Mouse (Mus musculus): ENCODE results near the gene Arhgef2. TPM values are rescaled to one million over a fixed set of nuclear protein-coding genes. Genes with fewer than 3 reads are reported as not detected.

The Arhgef2 gene
- polyA plus RNA-seq, 1 experiment from 2014 or later: 104 TPM

DNA sequence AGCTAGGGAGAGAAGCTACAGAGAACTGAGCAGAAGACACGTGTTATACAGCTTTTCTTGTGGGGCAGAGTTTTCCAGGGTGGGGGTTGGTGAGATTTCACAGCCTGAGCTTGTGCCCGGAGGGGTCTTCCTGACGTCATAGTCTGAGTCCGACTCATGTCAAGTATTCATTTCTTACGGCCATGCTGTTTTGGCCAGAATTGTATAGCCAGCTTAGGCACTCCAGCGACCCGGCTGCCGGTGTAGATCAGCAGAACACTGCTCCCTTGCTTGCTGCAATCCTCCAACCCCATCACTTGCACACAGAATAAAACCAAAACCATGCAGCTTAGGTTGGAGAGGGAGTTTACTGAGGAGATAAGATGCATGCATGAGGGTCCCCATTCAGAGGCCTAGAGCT is 49.9 kb downstream of the Arhgef2 start:
- Histone ChIP-seq H3K36me3 (ENCODE audit: control insufficient read depth, insufficient read depth, low read length) (no peaks in the 10 kb centered on the region), H3K9ac (ENCODE audit: low read depth, low read length) (no peak overlapping the region), H3K27ac (ENCODE audit: low read length) (no peak overlapping the region), H3K4me1 (ENCODE audit: control insufficient read depth, insufficient read depth, low read length) (no peaks in the 10 kb centered on the region), H3K9me3 (replicated peaks; ENCODE audit: control insufficient read depth, low read length, poor library complexity, severe bottlenecking) (no peaks in the 10 kb centered on the region), H3K4me2 (ENCODE audit: low read length) (no peak overlapping the region), H3K27me3 (ENCODE audit: control insufficient read depth, insufficient read depth, low read depth, low read length) (no peaks in the 10 kb centered on the region), H3K4me3 (ENCODE audit: low read depth, low read length) (no peak overlapping the region)
- 83% methylated on average over 8 of the region's 8 CpGs for WGBS
- no peak for ATAC-seq

DNA sequence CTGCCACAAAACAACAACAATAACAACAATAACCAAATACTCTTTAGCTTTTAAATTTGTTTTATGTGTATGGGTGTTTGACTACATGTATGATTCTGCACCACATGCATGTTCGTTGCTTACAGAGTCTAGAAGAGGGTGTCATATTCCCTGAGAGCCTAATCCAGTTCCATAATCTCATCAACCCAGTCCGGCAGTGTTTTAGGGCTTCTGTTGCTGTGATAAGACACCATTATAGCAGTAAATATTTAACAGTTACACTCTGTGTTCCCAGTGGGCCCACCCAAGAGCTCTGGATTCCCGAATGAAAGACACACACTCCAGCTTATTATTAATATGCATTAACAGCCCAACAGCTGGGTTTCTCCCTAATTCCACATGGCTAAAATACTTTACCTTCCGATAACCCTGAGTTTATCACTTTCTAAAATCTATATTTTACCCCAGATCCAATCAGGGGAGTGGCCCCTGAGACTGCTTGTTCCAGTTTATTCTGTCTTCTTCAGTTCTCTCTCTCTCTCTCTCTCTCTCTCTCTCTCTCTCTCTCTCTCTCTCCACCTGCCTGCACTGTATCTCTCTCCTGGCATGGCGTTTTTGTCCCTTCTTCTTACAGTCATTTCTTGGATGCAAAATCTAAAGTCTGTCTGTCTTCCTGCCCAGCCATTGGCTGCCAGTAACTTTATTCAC is 52.8 kb downstream of the Arhgef2 start:
- 68% methylated on average over 5 of the region's 5 CpGs for WGBS
- Histone ChIP-seq H3K4me2 (ENCODE audit: low read length) (no peak overlapping the region), H3K4me1 (ENCODE audit: control insufficient read depth, insufficient read depth, low read length) (no peaks in the 10 kb centered on the region), H3K36me3 (ENCODE audit: control insufficient read depth, insufficient read depth, low read length) (no peaks in the 10 kb centered on the region), H3K4me3 (ENCODE audit: low read depth, low read length) (no peak overlapping the region), H3K9me3 (replicated peaks; ENCODE audit: control insufficient read depth, low read length, poor library complexity, severe bottlenecking) (no peaks in the 10 kb centered on the region), H3K27me3 (ENCODE audit: control insufficient read depth, insufficient read depth, low read depth, low read length) (no peaks in the 10 kb centered on the region), H3K9ac (ENCODE audit: low read depth, low read length) (no peak overlapping the region), H3K27ac (ENCODE audit: low read length) (no peak overlapping the region)
- no peak for ATAC-seq

DNA sequence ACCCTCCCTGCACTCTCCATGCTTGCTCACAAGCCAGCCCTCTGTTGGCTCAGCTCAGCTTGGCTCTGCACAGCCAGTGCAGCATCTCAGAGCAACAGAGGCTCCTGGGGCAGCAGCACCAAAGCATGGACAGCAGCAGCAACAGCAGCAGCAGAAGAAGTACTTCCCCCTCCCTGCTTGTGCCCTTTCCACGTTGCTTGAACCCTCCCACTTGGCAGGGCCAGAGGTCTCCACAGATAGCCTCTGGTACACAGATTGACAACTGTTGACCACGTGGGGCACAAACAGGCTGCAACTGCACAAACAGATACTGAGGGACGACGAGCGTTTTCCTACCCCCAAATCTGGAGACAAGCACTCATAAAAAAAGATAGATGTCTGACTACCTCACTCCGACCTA is 54.0 kb downstream of the Arhgef2 start:
- 52% methylated on average over 6 of the region's 6 CpGs for WGBS
- H3K36me3 ChIP-seq (ENCODE audit: control insufficient read depth, insufficient read depth, low read length): no peaks in the 10 kb centered on the region
- no peak for ATAC-seq
- no peaks in the 10 kb centered on the region for H3K27me3 ChIP-seq (ENCODE audit: control insufficient read depth, insufficient read depth, low read depth, low read length)
- no peak overlapping the region for H3K4me2 ChIP-seq (ENCODE audit: low read length)
- no peaks in the 10 kb centered on the region for H3K4me1 ChIP-seq (ENCODE audit: control insufficient read depth, insufficient read depth, low read length)
- H3K9me3 ChIP-seq (replicated peaks; ENCODE audit: control insufficient read depth, low read length, poor library complexity, severe bottlenecking): no peaks in the 10 kb centered on the region
- no peak overlapping the region for H3K9ac ChIP-seq (ENCODE audit: low read depth, low read length)
- no peak overlapping the region for H3K27ac ChIP-seq (ENCODE audit: low read length)
- H3K4me3 ChIP-seq (ENCODE audit: low read depth, low read length): no peak overlapping the region

DNA sequence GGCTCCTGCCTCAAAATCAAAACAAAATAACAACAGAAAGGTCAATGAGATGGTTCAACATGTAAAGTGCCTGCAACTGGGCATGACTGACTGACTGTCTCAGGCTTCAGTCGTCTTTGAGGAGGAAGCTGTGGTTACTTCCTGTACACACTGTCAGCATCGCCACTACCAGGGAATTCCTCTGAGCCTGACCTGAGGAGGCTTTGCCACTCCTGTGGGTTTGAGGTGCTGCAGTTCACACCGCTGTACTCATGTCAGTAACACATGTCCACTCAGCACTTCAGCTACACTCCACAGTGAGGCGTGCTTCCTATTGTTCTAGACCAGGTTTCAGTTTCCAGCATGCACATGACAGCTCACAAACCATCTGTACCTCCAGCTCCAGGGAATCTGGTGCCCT is 58.3 kb downstream of the Arhgef2 start:
- no peak for ATAC-seq
- H3K4me3 ChIP-seq (ENCODE audit: low read depth, low read length): no peak overlapping the region
- no peaks in the 10 kb centered on the region for H3K9me3 ChIP-seq (replicated peaks; ENCODE audit: control insufficient read depth, low read length, poor library complexity, severe bottlenecking)
- WGBS: 81% methylated on average over 4 of the region's 4 CpGs
- H3K27me3 ChIP-seq (ENCODE audit: control insufficient read depth, insufficient read depth, low read depth, low read length): no peaks in the 10 kb centered on the region
- H3K9ac ChIP-seq (ENCODE audit: low read depth, low read length): no peak overlapping the region
- H3K4me2 ChIP-seq (ENCODE audit: low read length): no peak overlapping the region
- no peaks in the 10 kb centered on the region for H3K4me1 ChIP-seq (ENCODE audit: control insufficient read depth, insufficient read depth, low read length)
- no peaks in the 10 kb centered on the region for H3K36me3 ChIP-seq (ENCODE audit: control insufficient read depth, insufficient read depth, low read length)
- H3K27ac ChIP-seq (ENCODE audit: low read length): no peak overlapping the region

DNA sequence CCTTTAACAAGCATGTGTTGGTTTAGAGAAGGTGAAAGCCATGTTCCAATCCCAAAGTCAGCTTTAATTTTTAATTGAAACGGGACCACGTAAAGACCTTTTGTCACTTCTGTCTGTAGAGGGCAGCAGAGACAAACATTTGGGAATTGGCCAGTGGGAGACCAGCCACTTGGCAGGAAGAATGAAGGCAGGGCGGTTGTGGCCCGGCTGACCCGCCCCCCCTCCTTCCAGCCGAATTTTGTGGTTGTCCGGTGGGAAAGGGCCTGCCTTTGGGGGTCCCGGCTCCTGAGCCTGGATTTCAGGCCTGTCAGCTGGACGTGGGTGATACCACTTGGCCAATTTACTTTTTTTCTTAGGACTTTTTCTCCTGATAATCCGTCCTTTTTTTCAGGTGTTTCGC is 71.6 kb downstream of the Arhgef2 start:
- Histone ChIP-seq H3K9ac (ENCODE audit: low read depth, low read length) (peak overlapping the region; percentile 54), H3K4me3 (ENCODE audit: low read depth, low read length) (peak overlapping the region; percentile 27), H3K27ac (ENCODE audit: low read length) (no peak overlapping the region), H3K36me3 (ENCODE audit: control insufficient read depth, insufficient read depth, low read length) (no peaks in the 10 kb centered on the region), H3K4me2 (ENCODE audit: low read length) (peak overlapping the region; percentile 60), H3K27me3 (ENCODE audit: control insufficient read depth, insufficient read depth, low read depth, low read length) (no peaks in the 10 kb centered on the region), H3K4me1 (ENCODE audit: control insufficient read depth, insufficient read depth, low read length) (no peaks in the 10 kb centered on the region), H3K9me3 (replicated peaks; ENCODE audit: control insufficient read depth, low read length, poor library complexity, severe bottlenecking) (no peaks in the 10 kb centered on the region)
- WGBS: 8% methylated on average over 10 of the region's 11 CpGs
- ATAC-seq: peak; percentile 51; the same call in 1 of the 2 replicates

DNA sequence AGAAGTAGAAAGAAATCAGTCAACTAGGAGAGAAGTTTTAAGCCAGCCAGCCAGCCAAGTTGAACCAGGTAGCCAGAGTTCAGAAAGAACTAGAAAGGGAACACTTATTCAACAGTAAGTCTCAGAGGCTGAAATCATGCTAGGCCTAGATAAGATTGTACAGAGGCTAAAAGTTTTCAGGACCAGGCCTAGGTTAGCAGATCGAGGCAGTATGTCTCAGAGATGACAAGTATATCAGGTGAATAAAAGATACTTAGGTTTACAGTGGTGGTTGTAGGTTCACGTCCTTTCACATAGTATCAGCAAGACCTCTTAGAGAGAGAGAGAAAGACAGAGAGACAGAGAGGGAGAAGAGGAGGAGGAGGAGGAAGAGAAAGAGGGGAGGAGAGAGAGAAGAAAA is 78.0 kb downstream of the Arhgef2 start:
- WGBS: 88% methylated on average over 2 of the region's 2 CpGs
- ATAC-seq: no peak
- no peak overlapping the region for H3K4me2 ChIP-seq (ENCODE audit: low read length)
- H3K27me3 ChIP-seq (ENCODE audit: control insufficient read depth, insufficient read depth, low read depth, low read length): no peaks in the 10 kb centered on the region
- no peak overlapping the region for H3K27ac ChIP-seq (ENCODE audit: low read length)
- no peak overlapping the region for H3K4me3 ChIP-seq (ENCODE audit: low read depth, low read length)
- H3K4me1 ChIP-seq (ENCODE audit: control insufficient read depth, insufficient read depth, low read length): peaks cover 21% of the 10 kb centered on the region
- no peaks in the 10 kb centered on the region for H3K36me3 ChIP-seq (ENCODE audit: control insufficient read depth, insufficient read depth, low read length)
- no peaks in the 10 kb centered on the region for H3K9me3 ChIP-seq (replicated peaks; ENCODE audit: control insufficient read depth, low read length, poor library complexity, severe bottlenecking)
- no peak overlapping the region for H3K9ac ChIP-seq (ENCODE audit: low read depth, low read length)

DNA sequence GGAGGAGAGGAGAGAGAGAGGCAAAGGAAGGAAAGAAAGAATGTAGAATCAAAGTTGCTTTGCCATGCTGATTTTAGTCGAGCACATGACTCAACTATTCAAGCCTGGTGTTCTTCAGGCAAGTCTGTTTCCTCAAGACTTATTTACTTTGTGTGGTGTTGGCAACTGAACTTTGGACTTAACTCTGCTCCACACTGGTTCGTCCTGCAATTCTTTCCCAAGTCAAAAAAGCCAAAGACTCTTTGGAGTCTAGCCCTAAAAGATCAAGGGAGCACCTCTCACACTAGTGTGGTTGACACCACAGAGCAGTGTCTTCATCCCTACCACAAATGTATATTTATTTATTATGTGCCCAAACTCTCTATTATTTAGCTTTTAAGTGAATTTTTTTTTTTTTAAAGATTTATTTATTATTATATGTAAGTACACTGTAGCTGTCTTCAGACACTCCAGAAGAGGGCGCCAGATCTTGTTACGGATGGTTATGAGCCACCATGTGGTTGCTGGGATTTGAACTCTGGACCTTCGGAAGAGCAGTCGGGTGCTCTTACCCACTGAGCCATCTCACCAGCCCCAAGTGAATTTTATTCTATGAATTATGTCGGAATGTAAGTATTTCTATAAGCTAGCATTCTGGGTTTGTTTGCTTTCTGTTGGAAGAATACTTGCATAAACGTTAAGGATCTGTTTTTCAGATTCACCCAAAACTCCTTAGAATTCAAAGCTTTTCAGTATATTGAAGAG is 78.6 kb downstream of the Arhgef2 start:
- Histone ChIP-seq H3K4me3 (ENCODE audit: low read depth, low read length) (peak overlapping the region; percentile 99), H3K27ac (ENCODE audit: low read length) (peak overlapping the region; percentile 70), H3K4me1 (ENCODE audit: control insufficient read depth, insufficient read depth, low read length) (peaks cover 21% of the 10 kb centered on the region), H3K27me3 (ENCODE audit: control insufficient read depth, insufficient read depth, low read depth, low read length) (no peaks in the 10 kb centered on the region), H3K4me2 (ENCODE audit: low read length) (peak overlapping the region; percentile 60), H3K9me3 (replicated peaks; ENCODE audit: control insufficient read depth, low read length, poor library complexity, severe bottlenecking) (no peaks in the 10 kb centered on the region), H3K36me3 (ENCODE audit: control insufficient read depth, insufficient read depth, low read length) (0 out of 2 replicates have a peak, but pooled peaks cover under 1% of the 10 kb centered on the region), H3K9ac (ENCODE audit: low read depth, low read length) (no peak overlapping the region)
- WGBS: 71% methylated on average over 6 of the region's 8 CpGs
- no peak for ATAC-seq

DNA sequence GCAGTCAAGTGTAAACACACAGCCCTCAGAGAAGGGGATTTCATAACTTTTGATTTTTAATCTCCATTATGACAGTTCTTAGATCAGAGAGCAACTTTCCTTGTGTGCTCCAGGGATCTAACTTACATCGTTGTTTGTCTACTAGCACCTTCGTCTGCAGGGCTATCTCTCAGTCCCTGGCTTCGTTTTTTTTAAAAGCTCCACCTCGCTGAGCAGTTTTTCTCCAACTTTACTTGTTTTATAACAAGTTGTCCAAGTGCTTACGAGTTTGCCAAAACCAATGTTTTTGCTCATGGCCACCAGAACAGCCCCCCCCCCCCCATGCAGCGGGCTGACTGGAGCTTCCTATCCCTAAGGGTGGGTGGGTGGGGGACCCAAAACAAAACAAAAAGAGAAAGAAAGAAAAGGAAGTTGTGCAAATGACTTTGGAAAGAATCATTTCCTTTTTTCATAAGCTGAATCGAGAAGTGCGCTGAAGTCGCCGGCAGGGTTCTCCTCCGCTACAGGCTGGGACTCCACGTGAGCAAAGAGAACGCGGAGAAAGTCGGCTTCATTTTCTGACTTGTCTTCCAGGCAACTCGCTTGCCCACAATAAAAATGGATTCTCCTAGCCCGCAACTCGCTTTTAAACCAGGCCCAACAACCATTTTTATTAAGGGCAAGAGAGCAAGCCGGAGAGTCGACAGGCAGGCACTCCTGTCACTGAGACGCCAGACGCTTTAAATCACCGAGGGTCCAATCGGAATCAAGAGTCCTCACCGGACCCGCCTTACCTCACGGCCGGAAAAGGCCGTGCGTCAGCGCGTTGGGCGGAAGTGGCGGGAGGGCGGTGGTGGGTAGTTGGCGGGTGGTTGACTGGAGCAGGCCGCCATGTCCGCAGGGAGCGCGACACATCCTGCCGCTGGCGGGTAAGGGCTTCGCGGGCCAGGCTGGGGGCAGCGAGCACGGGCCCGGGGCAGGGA is 79.5 kb downstream of the Arhgef2 start, which contains the start of gene Khdc4:
Gene Khdc4, plus strand, starts transcription at position 824 of the 962 bp plus-strand sequence.
- Histone ChIP-seq H3K36me3 (ENCODE audit: control insufficient read depth, insufficient read depth, low read length) (peaks cover 8% of the 10 kb centered on the region; the same call in 1 of the 2 replicates), H3K4me2 (ENCODE audit: low read length) (peak within 1 kb of the TSS; percentile 96), H3K27ac (ENCODE audit: low read length) (peak within 1 kb of the TSS; percentile 98), H3K27me3 (ENCODE audit: control insufficient read depth, insufficient read depth, low read depth, low read length) (no peaks in the 10 kb centered on the region), H3K9ac (ENCODE audit: low read depth, low read length) (peak within 1 kb of the TSS; percentile 98), H3K4me3 (ENCODE audit: low read depth, low read length) (peak within 1 kb of the TSS; percentile 99), H3K4me1 (ENCODE audit: control insufficient read depth, insufficient read depth, low read length) (peaks cover 21% of the 10 kb centered on the region), H3K9me3 (replicated peaks; ENCODE audit: control insufficient read depth, low read length, poor library complexity, severe bottlenecking) (no peaks in the 10 kb centered on the region)
- peak; percentile 99 for ATAC-seq
- under 1% methylated on average over 47 of the region's 47 CpGs for WGBS
